Mouse (Mus musculus) bone marrow, adult 2 months (tissue): ENCODE results near the gene Armc2. TPM values are rescaled to one million over a fixed set of nuclear protein-coding genes. Genes with fewer than 3 reads are reported as not detected.

Experiments
- H3K27ac ChIP-seq: fragments of 200-500 bp; 2 replicates; pipeline ENCODE4 v1.5.1; 2012; ENCODE audit warnings: low read depth, mild to moderate bottlenecking, control low read depth, inconsistent platforms, low read length; ENCODE audit not compliant: control insufficient read depth, poor library complexity, insufficient read depth
- H3K4me1 ChIP-seq: fragments of 200-500 bp; 2 replicates; pipeline ENCODE4 v1.6.1; 2011; ENCODE audit warnings: low read length; ENCODE audit not compliant: control insufficient read depth, insufficient read depth
- H3K4me3 ChIP-seq: fragments of 200-500 bp; replicated peaks from 2 replicates; pipeline ENCODE3; 2011; ENCODE audit warnings: mild to moderate bottlenecking, low read depth, low read length, control low read depth; ENCODE audit not compliant: control insufficient read depth
- CTCF ChIP-seq: fragments of 200-500 bp; IDR thresholded peaks from 2 replicates; pipeline ENCODE4 v1.5.1; 2011; ENCODE audit warnings: low read length, control low read depth; ENCODE audit not compliant: control insufficient read depth, insufficient read depth
- POLR2A ChIP-seq: fragments of 200-500 bp; IDR thresholded peaks from 2 replicates; pipeline ENCODE4 v1.6.1; 2011; ENCODE audit warnings: low read depth, mild to moderate bottlenecking, control low read depth, low read length, borderline replicate concordance; ENCODE audit not compliant: control insufficient read depth
- WGBS: fragments of 180-500 bp; shearing (Covaris S2); methylation state at CpG from one replicate; pipeline ENCODE4 v1.1.7; 2018; 5-methylcytosine and 5-hydroxymethylcytosine counted together
- polyA plus RNA-seq: library from polyadenylated mRNA; stranded (reverse); fragments of >200 nt; gene quantifications from 2 replicates; pipeline ENCODE4 v1.2.4, GENCODE M21; 2011; ENCODE audit warnings: low replicate concordance; ENCODE audit not compliant: missing spikeins, insufficient read depth, insufficient read length

Armc2 gene
- polyA plus RNA-seq, 1 experiment: 0.30 TPM

DNA sequence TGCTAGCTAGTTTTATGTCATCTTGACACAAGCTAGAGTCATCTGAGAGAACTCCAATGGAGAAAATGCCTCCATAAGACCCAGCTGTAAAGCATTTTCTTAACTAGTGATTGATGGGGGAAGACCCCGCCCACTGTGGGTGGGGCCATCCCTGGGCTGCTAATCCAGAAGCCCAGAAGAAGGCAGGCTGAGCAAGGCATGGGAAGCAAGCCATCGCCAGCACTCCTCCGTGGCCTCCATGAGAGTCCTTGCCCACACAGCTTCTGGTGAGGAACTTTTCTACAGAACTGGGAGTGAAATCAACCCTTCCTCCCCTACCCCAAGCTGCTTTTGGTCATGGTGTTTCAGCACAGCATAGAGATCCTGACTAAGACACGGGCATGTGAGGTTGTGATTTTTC is 79.2 kb downstream of the Armc2 start:
- 87% methylated on average over 4 of the region's 4 CpGs for WGBS
- Histone ChIP-seq H3K4me1 (no peaks in the 10 kb centered on the region; the same call in 1 of the 2 replicates), H3K27ac (no peak overlapping the region), H3K4me3 (no peak overlapping the region)
- no peak for TF ChIP-seq POLR2A
- TF ChIP-seq CTCF: no peak

DNA sequence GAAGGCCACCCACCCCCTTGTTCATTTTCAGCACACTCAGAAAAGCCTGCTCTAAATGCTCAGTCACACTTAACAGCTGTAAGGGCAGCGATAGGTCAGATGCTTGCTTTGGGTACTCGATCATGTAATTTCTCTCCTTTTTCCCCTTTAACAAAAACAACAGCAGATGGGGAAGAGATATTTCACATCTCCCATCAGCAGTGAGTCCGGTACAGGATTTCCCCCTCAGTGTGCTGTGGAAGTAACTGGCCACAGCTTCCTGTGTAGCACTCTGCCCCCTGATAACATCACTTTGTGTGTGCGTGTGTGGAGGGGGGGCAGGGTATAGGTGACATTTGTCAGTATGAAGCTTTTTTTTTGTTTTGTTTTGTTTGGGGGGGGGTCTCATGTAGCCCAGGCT is 81.1 kb downstream of the Armc2 start:
- no peak overlapping the region for H3K4me3 ChIP-seq
- WGBS: under 1% methylated on average over 4 of the region's 4 CpGs
- TF ChIP-seq CTCF (no peak), POLR2A (no peak)
- H3K4me1 ChIP-seq: no peaks in the 10 kb centered on the region; the same call in 1 of the 2 replicates
- no peak overlapping the region for H3K27ac ChIP-seq

- Histone ChIP-seq H3K4me3 (no peak overlapping the region), H3K4me1 (no peaks in the 10 kb centered on the region; the same call in 1 of the 2 replicates), H3K27ac (no peak overlapping the region)
- TF ChIP-seq POLR2A (no peak), CTCF (no peak)
- 64% methylated on average over 4 of the region's 4 CpGs for WGBS
Measured at GRCm38 (mm10) chr10:41936100-41936499, 82.1 kb downstream of the Armc2 start.

DNA sequence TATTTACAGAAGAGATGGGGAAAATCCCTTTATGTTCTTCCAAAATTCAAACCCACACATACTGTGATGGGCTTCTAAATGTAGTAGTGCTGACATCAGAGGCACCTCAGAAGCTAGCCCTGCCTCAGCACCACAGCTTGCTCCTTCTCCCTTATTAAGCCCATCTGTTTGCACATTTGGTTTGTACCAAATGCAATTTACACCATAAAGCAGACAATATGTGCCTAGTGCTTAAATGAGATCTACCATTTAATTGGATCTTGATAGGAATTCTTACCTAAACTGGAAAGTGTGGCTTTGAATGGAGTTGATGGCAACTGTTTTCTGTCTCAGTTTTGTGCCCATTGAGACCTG is 82.8 kb downstream of the Armc2 start:
- H3K4me1 ChIP-seq: no peaks in the 10 kb centered on the region; the same call in 1 of the 2 replicates
- TF ChIP-seq POLR2A: no peak
- no peak for TF ChIP-seq CTCF

GRCm38 (mm10) chr10:41934633-41935475 is 83.4 kb downstream of the Armc2 start:
- Histone ChIP-seq H3K4me3 (no peak overlapping the region), H3K27ac (no peak overlapping the region), H3K4me1 (peaks cover 1% of the 10 kb centered on the region; the same call in 1 of the 2 replicates)
- TF ChIP-seq CTCF (no peak), POLR2A (no peak)
- WGBS: 35% methylated on average over 21 of the region's 21 CpGs

More for the DNA sequence above, 82.8 kb downstream of the Armc2 start:
- Histone ChIP-seq H3K27ac (no peak overlapping the region), H3K4me3 (no peak overlapping the region)

GRCm38 (mm10) chr10:41933536-41933935 is 84.7 kb downstream of the Armc2 start:
- H3K4me1 ChIP-seq: peaks cover 1% of the 10 kb centered on the region; the same call in 1 of the 2 replicates
- no peak overlapping the region for H3K27ac ChIP-seq
- no peak overlapping the region for H3K4me3 ChIP-seq
- 58% methylated on average over 6 of the region's 6 CpGs for WGBS
- TF ChIP-seq CTCF: peak; percentile 76
- TF ChIP-seq POLR2A: no peak

DNA sequence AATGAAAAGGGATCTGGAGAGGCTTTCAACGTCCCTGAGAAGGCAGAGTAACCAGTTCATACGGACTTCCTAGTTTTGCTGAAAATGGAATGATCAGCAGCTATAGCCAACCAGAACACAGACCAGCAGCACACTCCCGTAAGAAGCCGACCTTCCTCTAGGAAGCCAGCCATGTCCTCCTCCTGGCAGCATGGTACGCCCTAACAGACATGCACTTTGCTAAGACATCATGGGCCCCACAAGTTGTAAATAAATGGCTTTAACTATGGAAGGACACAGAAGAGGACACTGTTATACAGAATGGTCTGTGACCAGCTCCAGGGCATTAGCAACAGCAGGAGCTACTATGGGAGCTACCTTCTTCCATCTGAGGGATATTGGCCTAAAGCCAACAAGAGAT is 85.3 kb downstream of the Armc2 start:
- Histone ChIP-seq H3K27ac (no peak overlapping the region), H3K4me3 (no peak overlapping the region), H3K4me1 (peaks cover 1% of the 10 kb centered on the region; the same call in 1 of the 2 replicates)
- WGBS: 76% methylated on average over 5 of the region's 5 CpGs
- no peak for TF ChIP-seq POLR2A
- TF ChIP-seq CTCF: no peak

GRCm38 (mm10) chr10:41931962-41932361 is 86.3 kb downstream of the Armc2 start:
- no peak for TF ChIP-seq POLR2A
- TF ChIP-seq CTCF: no peak
- no peak overlapping the region for H3K27ac ChIP-seq
- peaks cover 1% of the 10 kb centered on the region; the same call in 1 of the 2 replicates for H3K4me1 ChIP-seq
- no peak overlapping the region for H3K4me3 ChIP-seq
- 88% methylated on average over 12 of the region's 12 CpGs for WGBS
